Mouse (Mus musculus): ENCODE results near the gene Map2k4.

GRCm38 (mm10) chr11:65824556-65824955 lies 36.5 kb upstream of the Map2k4 start:
- TF ChIP-seq CTCF (IDR thresholded peaks at IDR 0.05; ENCODE audit: control insufficient read depth, insufficient read depth, low read length) (no peak), POLR2A (IDR thresholded peaks at IDR 0.05; ENCODE audit: borderline replicate concordance, control insufficient read depth, low read depth, low read length) (no peak)
